ENCODE assay signal across 8 mouse cellular contexts in genomic region chr8:120276051-120276890, GRCm38 (mm10). TPM values are rescaled to one million over a fixed set of nuclear protein-coding genes. Genes with fewer than 3 reads are reported as not detected.
A peak's percentile ranks its signal among the peaks of the same experiment; 100 is the strongest.
DNase-seq lines count a peak whose midpoint lies in the region; ATAC-seq and TF ChIP-seq lines count a peak whose summit lies in the region.

No protein-coding gene starts in this region.

- no peaks in the 10 kb centered on the region for H3K9me3 ChIP-seq in neural tube, embryonic 14.5 days (ENCODE audit: control insufficient read depth, low read length)

- intact Hi-C loops in left cerebral cortex, adult 2 months (cut with DNase I): no loop called here
- intact Hi-C loops in left cerebral cortex, postnatal 25 days (cut with DNase I): no loop called here

- no peak for TF ChIP-seq CTCF in left cerebral cortex, adult 2 months (IDR thresholded peaks at IDR 0.05)
- no peak for TF ChIP-seq CTCF in lung, adult 2 months (IDR thresholded peaks at IDR 0.05; ENCODE audit: insufficient read depth, low read length)

- TF ChIP-seq POLR2A in lung, adult 2 months (IDR thresholded peaks at IDR 0.05; ENCODE audit: borderline replicate concordance, extremely low read depth, low read depth, low read length): no peak

- peaks cover 17% of the 10 kb centered on the region for H3K4me1 ChIP-seq in lung, adult 2 months (ENCODE audit: control insufficient read depth, insufficient read depth, low read length)
- H3K4me1 ChIP-seq in neural tube, embryonic 14.5 days (ENCODE audit: control insufficient read depth, insufficient read depth, low read length): peaks cover 15% of the 10 kb centered on the region

- DNase-seq in left cerebral cortex, adult 2 months (ENCODE audit: extremely low spot score in 1 of 2, low spot score in 2 of 2): peak in 1 of 2 experiments; percentile 65
- no peak for DNase-seq in left cerebral cortex, postnatal 25 days (ENCODE audit: low spot score in 2 of 2)
- DNase-seq in embryo, embryonic 9.5 days (ENCODE audit: extremely low spot score): peak; percentile 91
- DNase-seq in heart, adult 18-20 months: peak; percentile 91 to 95
- peak; percentile 92 for DNase-seq in kidney, adult 11 months
- peak; percentile 94 for DNase-seq in lung, adult 2 months
- peak; percentile 69 to 78 for DNase-seq in thymus, postnatal 36 days

- H3K4me2 ChIP-seq in neural tube, embryonic 14.5 days (ENCODE audit: low read depth, low read length): peak overlapping the region; percentile 59

- peak overlapping the region; percentile 48 for H3K9ac ChIP-seq in neural tube, embryonic 14.5 days (replicated peaks; ENCODE audit: low read depth, low read length)

- H3K36me3 ChIP-seq in neural tube, embryonic 14.5 days (ENCODE audit: control insufficient read depth, insufficient read depth, low read length): no peaks in the 10 kb centered on the region

- no peaks in the 10 kb centered on the region for H3K27me3 ChIP-seq in neural tube, embryonic 14.5 days (ENCODE audit: control insufficient read depth, insufficient read depth, low read length)

- 1% methylated on average over 49 of the region's 49 CpGs for WGBS in lung, adult 2 months
- WGBS in neural tube, embryonic 14.5 days: under 1% methylated on average over 49 of the region's 49 CpGs

- ATAC-seq in neural tube, embryonic 14.5 days (ENCODE audit: low read depth): peak; percentile 67

- H3K27ac ChIP-seq in left cerebral cortex, adult 2 months: peak overlapping the region; percentile 67
- peak overlapping the region; percentile 61 for H3K27ac ChIP-seq in neural tube, embryonic 14.5 days (ENCODE audit: low read depth, low read length)

- peak overlapping the region; percentile 34 for H3K4me3 ChIP-seq in left cerebral cortex, adult 2 months
- peak overlapping the region; percentile 51 for H3K4me3 ChIP-seq in lung, adult 2 months (replicated peaks; ENCODE audit: extremely low read depth, low read depth, low read length)
- peak overlapping the region; percentile 28 for H3K4me3 ChIP-seq in neural tube, embryonic 14.5 days (ENCODE audit: low read depth, low read length)

RNA-seq across cellular contexts. Expression of gene Gse1, which starts 48.0 kb away (rescaled TPM):
- 100 to 1,000 TPM in 1 of 2 experiments, 10 to 100 TPM in 1; 77.7 to 105 TPM for total RNA-seq in left cerebral cortex, adult 2 months (2021)
- total RNA-seq in left cerebral cortex, postnatal 25 days (2021): 10 to 100 TPM; 74.2 to 79.4 TPM
- 10 to 100 TPM; 15.5 to 16.0 TPM for total RNA-seq in heart, adult 18-20 months (2021)
- 35.6 and 39.6 TPM in 2 replicates for polyA plus RNA-seq in lung, adult 2 months (2012; rRNA removed)
- polyA plus RNA-seq in neural tube, embryonic 14.5 days (2014; fragmentation: Nextera tagmentation; extraction: Ambion mirVana): 19.2 and 23.3 TPM in 2 replicates

Comparison
In these comparisons a context has a peak if more than half of its experiments do, and no peak if none do; other contexts are left out.
1. DNase-seq: peak in embryo, embryonic 9.5 days (single experiment), heart, adult 18-20 months (2 of 2), kidney, adult 11 months (single experiment), lung, adult 2 months (single experiment) and thymus, postnatal 36 days (2 of 2); none in left cerebral cortex, postnatal 25 days (0 of 2).
2. RNA of gene Gse1, which starts 48.0 kb away (total RNA-seq): 77.7 to 105 TPM in left cerebral cortex, adult 2 months and 74.2 to 79.4 TPM in left cerebral cortex, postnatal 25 days; 15.5 to 16.0 TPM in heart, adult 18-20 months; every median in the first group is over 4 times any median in the second.
3. Peak in every context shown above with its lines, with median percentiles within 50 percentile points of each other: H3K4me3 ChIP-seq.